Mouse (Mus musculus): ENCODE results near the gene Casp8. TPM values are rescaled to one million over a fixed set of nuclear protein-coding genes. Genes with fewer than 3 reads are reported as not detected.
A peak's percentile ranks its signal among the peaks of the same experiment; 100 is the strongest.
"Not testable (repeated sequence)": the region's sequence is repeated elsewhere in the genome, so short reads cannot be mapped to it uniquely, and the experiment has no call there.

Casp8 gene
- polyA plus RNA-seq, 1 experiment from 2014 or later, result 18.3 TPM

DNA sequence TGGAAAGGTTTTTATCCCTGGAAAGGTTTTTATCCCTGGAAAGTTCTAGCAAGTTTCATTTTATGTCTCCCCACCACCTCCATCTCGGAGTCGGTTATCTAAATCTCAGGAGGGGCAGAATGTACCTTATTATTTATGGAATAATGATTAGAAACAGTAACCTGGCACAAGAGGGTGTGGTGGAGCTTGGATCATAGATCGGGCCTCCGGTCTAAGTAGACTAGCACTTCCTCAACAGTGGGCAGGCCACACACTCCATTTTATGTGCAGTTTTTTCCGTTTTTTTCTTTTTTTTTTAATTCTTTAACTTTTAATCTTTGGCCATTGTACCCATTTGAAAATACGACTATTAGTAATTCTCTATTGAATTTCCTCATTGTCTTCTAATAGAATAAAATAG is 8.4 kb downstream of the Casp8 start:
- H3K27ac ChIP-seq, result no peak overlapping the region
- H3K36me3 ChIP-seq, result peaks cover 6% of the 10 kb centered on the region
- H3K4me3 ChIP-seq, result no peak overlapping the region
- H3K4me1 ChIP-seq, result peaks cover 11% of the 10 kb centered on the region; the same call in 1 of the 2 replicates
- DNase-seq (ENCODE audit: low spot score), result no peak
- WGBS, result 93% methylated on average over 6 of the region's 6 CpGs
- H3K27me3 ChIP-seq (ENCODE audit: low read depth, poor library complexity, severe bottlenecking), result no peaks in the 10 kb centered on the region
- H3K9me3 ChIP-seq (replicated peaks), result no peaks in the 10 kb centered on the region

GRCm38 (mm10) chr1:58806651-58807050 is 11.5 kb downstream of the Casp8 start:
- WGBS, result 90% methylated on average over 3 of the region's 3 CpGs

GRCm38 (mm10) chr1:58826319-58826718 is 31.1 kb downstream of the Casp8 start:
- Histone ChIP-seq H3K27me3 (ENCODE audit: low read depth, poor library complexity, severe bottlenecking) (no peaks in the 10 kb centered on the region), H3K27ac (peak overlapping the region; percentile 66; the same call in 1 of the 2 replicates), H3K4me1 (peaks cover 28% of the 10 kb centered on the region), H3K36me3 (peaks cover 27% of the 10 kb centered on the region), H3K4me3 (no peak overlapping the region), H3K9me3 (replicated peaks) (no peaks in the 10 kb centered on the region)
- DNase-seq (ENCODE audit: low spot score), result peak; percentile 44
- WGBS, result 41% methylated on average over 3 of the region's 3 CpGs

More at GRCm38 (mm10) chr1:58806651-58807050, 11.5 kb downstream of the Casp8 start:
- Histone ChIP-seq H3K4me1 (peaks cover 11% of the 10 kb centered on the region; the same call in 1 of the 2 replicates), H3K9me3 (replicated peaks) (no peaks in the 10 kb centered on the region; the same call in 1 of the 2 replicates), H3K36me3 (no peaks in the 10 kb centered on the region), H3K27me3 (ENCODE audit: low read depth, poor library complexity, severe bottlenecking) (no peaks in the 10 kb centered on the region), H3K4me3 (no peak overlapping the region), H3K27ac (no peak overlapping the region)
- no peak for DNase-seq (ENCODE audit: low spot score)

- Histone ChIP-seq H3K4me1 (peaks cover 10% of the 10 kb centered on the region), H3K27ac (no peak overlapping the region), H3K27me3 (ENCODE audit: low read depth, poor library complexity, severe bottlenecking) (no peaks in the 10 kb centered on the region), H3K36me3 (peaks cover 31% of the 10 kb centered on the region), H3K4me3 (no peak overlapping the region), H3K9me3 (replicated peaks) (no peaks in the 10 kb centered on the region)
- DNase-seq (ENCODE audit: low spot score), result no peak
- 94% methylated on average over 5 of the region's 5 CpGs for WGBS
These were observed 35.6 kb downstream of the Casp8 start for GRCm38 (mm10) chr1:58830741-58831140.

- whole genome bisulfite sequencing, result 80% methylated on average over 2 of the region's 2 CpGs
- no peak for DNase-seq (ENCODE audit: low spot score)
- Histone ChIP-seq H3K36me3 (peaks cover 31% of the 10 kb centered on the region), H3K4me3 (no peak overlapping the region), H3K4me1 (no peaks in the 10 kb centered on the region), H3K9me3 (replicated peaks) (no peaks in the 10 kb centered on the region), H3K27ac (no peak overlapping the region), H3K27me3 (ENCODE audit: low read depth, poor library complexity, severe bottlenecking) (no peaks in the 10 kb centered on the region)
These were observed 37.0 kb downstream of the Casp8 start for GRCm38 (mm10) chr1:58832198-58832597.

GRCm38 (mm10) chr1:58856811-58857210 is 61.6 kb downstream of the Casp8 start:
- not testable (repeated sequence) for H3K4me1 ChIP-seq; H3K4me3 ChIP-seq; DNase-seq (ENCODE audit: low spot score); H3K36me3 ChIP-seq; H3K9me3 ChIP-seq (replicated peaks); H3K27ac ChIP-seq; H3K27me3 ChIP-seq (ENCODE audit: low read depth, poor library complexity, severe bottlenecking)
- 87% methylated on average over 3 of the region's 3 CpGs for whole genome bisulfite sequencing

- 89% methylated on average over 4 of the region's 4 CpGs for WGBS
These were observed 64.0 kb downstream of the Casp8 start for GRCm38 (mm10) chr1:58859131-58859530.

DNA sequence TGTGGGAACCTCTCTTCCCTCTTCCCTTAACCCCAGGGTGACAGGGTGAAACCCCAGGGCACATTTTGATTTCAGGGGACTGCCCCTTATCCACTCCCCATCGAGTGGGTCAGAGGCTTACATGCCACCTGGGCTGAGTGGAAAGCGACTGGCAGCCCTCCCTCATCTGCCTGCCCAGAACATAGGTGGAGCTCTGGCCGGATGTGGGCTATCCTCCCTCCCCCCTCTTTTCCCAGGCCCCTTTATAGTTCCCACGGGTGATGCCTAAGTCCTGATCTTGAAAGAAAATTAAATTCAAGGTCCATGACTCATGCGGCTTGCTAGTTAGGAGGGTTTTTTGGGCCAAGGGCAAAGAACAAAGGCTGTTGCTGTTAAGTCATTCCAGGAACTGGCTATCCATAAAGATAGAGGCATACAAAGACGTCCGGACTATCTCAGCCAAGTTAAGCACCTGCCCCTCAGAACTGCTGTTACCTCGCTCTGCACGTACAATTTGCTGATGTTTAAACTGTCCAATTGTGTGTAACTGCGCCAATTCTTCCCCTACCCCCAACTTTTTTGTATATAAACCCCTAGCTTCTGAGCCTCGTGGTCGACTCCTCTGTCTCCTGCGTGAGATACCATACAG is 64.7 kb downstream of the Casp8 start:
- H3K9me3 ChIP-seq (replicated peaks); DNase-seq (ENCODE audit: low spot score); H3K36me3 ChIP-seq; H3K27ac ChIP-seq; H3K4me3 ChIP-seq; H3K4me1 ChIP-seq; H3K27me3 ChIP-seq (ENCODE audit: low read depth, poor library complexity, severe bottlenecking): not testable (repeated sequence)
- 82% methylated on average over 13 of the region's 13 CpGs for WGBS

More at GRCm38 (mm10) chr1:58859131-58859530, 64.0 kb downstream of the Casp8 start:
- not testable (repeated sequence) for H3K9me3 ChIP-seq (replicated peaks); H3K4me3 ChIP-seq; H3K27me3 ChIP-seq (ENCODE audit: low read depth, poor library complexity, severe bottlenecking); H3K36me3 ChIP-seq; DNase-seq (ENCODE audit: low spot score); H3K27ac ChIP-seq; H3K4me1 ChIP-seq

DNA sequence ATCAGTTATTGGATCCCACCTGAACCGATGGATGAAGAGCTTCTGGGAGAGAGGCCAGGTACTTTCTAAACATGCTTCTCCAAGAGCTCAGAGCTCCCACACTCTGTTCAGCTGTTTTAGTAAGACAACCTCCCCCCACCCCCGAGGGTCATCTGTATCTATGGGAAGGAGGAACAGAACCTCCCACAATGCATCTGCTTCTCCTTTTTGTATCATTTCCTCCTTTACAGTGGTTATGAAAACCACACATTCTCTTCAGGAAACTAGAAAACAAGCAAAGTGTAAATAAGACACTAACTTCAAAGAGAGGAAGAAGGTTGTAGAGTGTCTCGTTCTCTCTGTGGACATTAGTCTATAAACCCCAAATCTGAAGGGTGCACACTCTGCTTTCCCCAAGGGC is 65.4 kb downstream of the Casp8 start:
- not testable (repeated sequence) for H3K4me3 ChIP-seq; H3K27me3 ChIP-seq (ENCODE audit: low read depth, poor library complexity, severe bottlenecking); H3K36me3 ChIP-seq; DNase-seq (ENCODE audit: low spot score); H3K27ac ChIP-seq; H3K9me3 ChIP-seq (replicated peaks); H3K4me1 ChIP-seq
- 85% methylated on average over 3 of the region's 3 CpGs for WGBS

DNA sequence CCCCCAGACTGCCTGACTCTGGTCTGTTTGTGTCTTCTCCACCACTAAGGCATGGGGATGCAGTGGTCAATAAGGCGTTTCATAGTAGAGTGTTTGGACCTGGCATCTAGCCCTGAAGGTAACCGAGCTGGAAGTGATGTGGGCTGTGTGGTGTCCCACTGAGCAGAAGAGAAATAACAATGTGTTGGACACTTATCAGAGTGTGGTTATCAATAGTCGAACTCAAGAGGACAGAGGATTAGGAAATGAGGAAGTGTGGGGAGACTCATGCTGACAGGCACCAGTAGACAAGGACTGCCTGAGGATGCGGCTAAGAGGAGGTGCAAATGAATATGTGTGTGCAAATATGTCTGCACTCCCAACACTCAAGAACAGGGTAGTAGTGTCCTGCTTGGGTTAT is 81.3 kb downstream of the Casp8 start:
- not testable (repeated sequence) for H3K4me3 ChIP-seq; H3K27me3 ChIP-seq (ENCODE audit: low read depth, poor library complexity, severe bottlenecking); H3K4me1 ChIP-seq; H3K9me3 ChIP-seq (replicated peaks); H3K36me3 ChIP-seq; H3K27ac ChIP-seq
- 92% methylated on average over 4 of the region's 4 CpGs for whole genome bisulfite sequencing
- DNase-seq (ENCODE audit: low spot score), result peak; percentile 9

- not testable (repeated sequence) for H3K27me3 ChIP-seq (ENCODE audit: low read depth, poor library complexity, severe bottlenecking); H3K36me3 ChIP-seq; H3K9me3 ChIP-seq (replicated peaks); H3K4me3 ChIP-seq; H3K4me1 ChIP-seq; H3K27ac ChIP-seq
- WGBS, result 96% methylated on average over 2 of the region's 2 CpGs
- DNase-seq (ENCODE audit: low spot score), result peak; percentile 12
These were observed 84.1 kb downstream of the Casp8 start for GRCm38 (mm10) chr1:58879291-58879690.

- H3K27me3 ChIP-seq (ENCODE audit: low read depth, poor library complexity, severe bottlenecking); H3K27ac ChIP-seq; H3K9me3 ChIP-seq (replicated peaks); H3K36me3 ChIP-seq; H3K4me3 ChIP-seq; H3K4me1 ChIP-seq; DNase-seq (ENCODE audit: low spot score): not testable (repeated sequence)
- 94% methylated on average over 9 of the region's 9 CpGs for WGBS
These were observed 88.1 kb downstream of the Casp8 start for GRCm38 (mm10) chr1:58883279-58883678.

DNA sequence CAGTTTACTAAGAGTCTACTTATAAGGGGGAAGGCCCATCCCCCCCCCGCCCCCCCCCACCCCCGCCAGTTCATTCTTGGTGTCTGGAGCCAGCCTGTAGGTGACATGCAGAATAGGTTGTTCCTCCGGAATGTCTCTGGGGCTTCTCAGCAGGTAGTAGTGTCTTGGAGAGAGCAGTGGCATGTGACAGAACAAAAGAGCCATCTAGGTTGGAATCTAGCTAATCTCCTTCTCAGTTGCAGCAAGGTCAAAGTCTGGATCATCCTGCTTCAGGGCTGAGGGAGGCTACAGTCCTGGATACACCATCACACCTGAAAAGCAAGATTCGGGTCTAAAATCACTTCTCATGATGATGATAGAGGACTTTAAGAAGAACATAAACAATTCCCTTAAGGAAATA is 90.5 kb downstream of the Casp8 start:
- Histone ChIP-seq H3K4me1 (no peaks in the 10 kb centered on the region), H3K36me3 (no peaks in the 10 kb centered on the region), H3K4me3 (no peak overlapping the region), H3K27me3 (ENCODE audit: low read depth, poor library complexity, severe bottlenecking) (no peaks in the 10 kb centered on the region), H3K9me3 (replicated peaks) (no peaks in the 10 kb centered on the region), H3K27ac (no peak overlapping the region)
- no peak for DNase-seq (ENCODE audit: low spot score)
- 82% methylated on average over 4 of the region's 4 CpGs for WGBS
